ENCODE assay signal across 18 mouse cellular contexts in the genomic region with DNA sequence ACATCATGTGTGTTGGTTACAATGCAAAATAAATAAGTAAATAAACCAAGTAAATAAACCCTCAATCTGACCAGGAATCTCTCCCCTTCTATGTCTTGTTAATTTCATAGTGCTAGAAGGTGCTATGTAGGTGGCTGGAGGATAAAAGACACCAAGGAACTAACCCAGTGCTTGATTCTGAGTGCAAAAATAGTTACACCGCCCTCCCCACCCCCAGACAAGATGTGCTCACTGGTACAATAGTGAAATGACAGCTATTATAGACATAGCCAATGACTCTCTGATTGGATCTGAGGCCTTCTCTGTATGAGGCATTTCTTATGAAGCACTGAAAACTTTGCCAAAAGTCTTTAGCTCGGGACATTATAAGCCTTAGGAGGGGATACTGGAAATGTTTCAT.
A peak's percentile ranks its signal among the peaks of the same experiment; 100 is the strongest.
DNase-seq lines count a peak whose midpoint lies in the region; ATAC-seq lines count a peak whose summit lies in the region.
"Had no signal": no experiment of that assay in that cellular context is flagged by ENCODE, and none has a peak within 500 bp of the region (broad histone marks: within the 10 kb centered on the region; RNA-seq: fewer than 3 reads in every experiment).

No protein-coding gene starts in this region.

- peak; percentile 69 for ATAC-seq in frontal cortex, adult (ENCODE audit: low TSS enrichment)
- ATAC-seq: activated CD4-positive, CD25-positive, alpha-beta regulatory T cell, adult 4 months; CD4-positive, CD25-positive, alpha-beta regulatory T cell, adult 4 months; Patski had no signal

- no peak for DNase-seq in frontal cortex, postnatal 10 days (ENCODE audit: low spot score in 2 of 2)
- DNase-seq in brain, adult 2 months (ENCODE audit: low read depth, low spot score), result peak; percentile 45
- DNase-seq in layer of hippocampus, postnatal 25 days (ENCODE audit: extremely low spot score in 1 of 2, low spot score in 1 of 2), result no peak
- DNase-seq: adrenal gland, adult 2 months; adrenal gland, adult 8-10 months; adrenal gland, postnatal 10 days; adrenal gland, postnatal 14 days; adrenal gland, postnatal 25 days; adrenal gland, postnatal 36 days; B cell, adult 2 months; cerebellum, adult 11 months; cerebellum, adult 11-12 months; cerebellum, adult 18-20 months; cerebellum, adult 2 months had no signal
